Comparison of ENCODE assay signal across 22 mouse cellular contexts in the genomic region with DNA sequence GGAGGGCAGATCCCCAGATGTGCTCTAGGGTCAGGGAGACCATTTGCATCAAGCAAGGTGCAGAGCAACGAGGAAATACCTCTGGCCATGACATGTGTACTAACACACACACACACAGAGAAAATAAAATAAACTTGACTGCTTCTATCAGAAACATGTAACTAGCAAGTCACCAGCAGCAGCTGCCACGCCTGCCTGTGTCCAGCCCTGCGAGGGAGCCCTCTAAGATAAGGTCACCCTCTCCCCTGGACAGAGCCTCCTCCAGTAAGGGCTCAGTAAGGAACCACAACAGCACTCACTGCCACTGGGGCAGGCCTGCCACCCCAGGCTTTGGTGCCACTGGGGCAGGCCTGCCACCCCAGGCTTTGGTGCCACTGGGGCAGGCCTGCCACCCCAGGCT. TPM values are rescaled to one million over a fixed set of nuclear protein-coding genes. Genes with fewer than 3 reads are reported as not detected.
DNase-seq lines count a peak whose midpoint lies in the region; ATAC-seq and TF ChIP-seq lines count a peak whose summit lies in the region.
"Had no signal": no experiment of that assay in that cellular context is flagged by ENCODE, and none has a peak within 500 bp of the region (broad histone marks: within the 10 kb centered on the region; RNA-seq: fewer than 3 reads in every experiment).

No protein-coding gene starts in this region.

- H3K4me2 ChIP-seq in embryonic facial prominence, embryonic 13.5 days = no peak overlapping the region
- no peak overlapping the region for H3K4me2 ChIP-seq in intestine, embryonic 16.5 days (ENCODE audit: low read depth, low read length)
- H3K4me2 ChIP-seq: heart, embryonic 15.5 days; hindbrain, embryonic 13.5 days; lung, embryonic 14.5 days; neural tube, embryonic 12.5 days; stomach, embryonic 15.5 days had no signal

- no peak for TF ChIP-seq CTCF in layer of hippocampus, adult 2 months (conservative IDR thresholded peaks at IDR 0.05)
- no peak for TF ChIP-seq CTCF in olfactory bulb, adult 2 months (IDR thresholded peaks at IDR 0.05; ENCODE audit: insufficient read depth, low read depth, low read length)

- 85% methylated on average over 3 of the region's 3 CpGs for WGBS in embryonic facial prominence, embryonic 13.5 days
- WGBS in embryonic facial prominence, embryonic 10.5 days = 86% methylated on average over 3 of the region's 3 CpGs
- WGBS in olfactory bulb, adult 2 months = 56% methylated on average over 3 of the region's 3 CpGs
- WGBS in midbrain, embryonic 10.5 days = 91% methylated on average over 3 of the region's 3 CpGs
- 72% methylated on average over 3 of the region's 3 CpGs for WGBS in intestine, embryonic 16.5 days

- H3K4me1 ChIP-seq in embryonic facial prominence, embryonic 13.5 days = peaks cover 26% of the 10 kb centered on the region
- H3K4me1 ChIP-seq in embryonic facial prominence, embryonic 10.5 days = no peaks in the 10 kb centered on the region
- peaks cover 66% of the 10 kb centered on the region for H3K4me1 ChIP-seq in erythroblast, embryonic 14.5 days (ENCODE audit: control insufficient read depth)
- peaks cover 35% of the 10 kb centered on the region for H3K4me1 ChIP-seq in olfactory bulb, adult 2 months (ENCODE audit: control insufficient read depth, insufficient read depth, low read length)
- H3K4me1 ChIP-seq in midbrain, embryonic 10.5 days = no peaks in the 10 kb centered on the region
- H3K4me1 ChIP-seq in intestine, embryonic 16.5 days (ENCODE audit: control insufficient read depth, insufficient read depth, low read length) = peaks cover 7% of the 10 kb centered on the region; the same call in 1 of the 2 replicates
- H3K4me1 ChIP-seq: neural tube, embryonic 12.5 days had no signal

- peak overlapping the region; percentile 71 for H3K27ac ChIP-seq in embryonic facial prominence, embryonic 13.5 days
- H3K27ac ChIP-seq in embryonic facial prominence, embryonic 10.5 days (replicated peaks) = no peak overlapping the region
- H3K27ac ChIP-seq in layer of hippocampus, adult 2 months = peak overlapping the region; percentile 89
- peak overlapping the region; percentile 85 for H3K27ac ChIP-seq in olfactory bulb, adult 2 months (ENCODE audit: insufficient read depth, low read depth, low read length)
- no peak overlapping the region for H3K27ac ChIP-seq in midbrain, embryonic 10.5 days (replicated peaks)
- no peak overlapping the region for H3K27ac ChIP-seq in intestine, embryonic 16.5 days (ENCODE audit: low read length)
- H3K27ac ChIP-seq: heart, embryonic 15.5 days; hindbrain, embryonic 13.5 days; neural tube, embryonic 12.5 days had no signal

- no peak for DNase-seq in embryonic facial prominence, embryonic 10.5 days (ENCODE audit: low spot score)
- no peak for DNase-seq in layer of hippocampus, adult 2 months (ENCODE audit: low spot score in 2 of 2)
- DNase-seq in layer of hippocampus, postnatal 10 days (ENCODE audit: low spot score in 2 of 2) = no peak
- no peak for DNase-seq in midbrain, embryonic 10.5 days (ENCODE audit: low spot score)
- DNase-seq: cerebellum, adult 8-10 months; embryo, embryonic 11 days; gastrocnemius, postnatal 10 days; lung, embryonic 14.5 days; right cerebral cortex, postnatal 14 days had no signal

- no peak for TF ChIP-seq POLR2A in olfactory bulb, adult 2 months (IDR thresholded peaks at IDR 0.05; ENCODE audit: insufficient read depth, low read depth, low read length)

- peaks cover 57% of the 10 kb centered on the region for H3K36me3 ChIP-seq in embryonic facial prominence, embryonic 13.5 days
- H3K36me3 ChIP-seq in embryonic facial prominence, embryonic 10.5 days (replicated peaks) = peaks cover 81% of the 10 kb centered on the region
- H3K36me3 ChIP-seq in erythroblast, embryonic 14.5 days (ENCODE audit: control insufficient read depth) = peaks cover 97% of the 10 kb centered on the region
- H3K36me3 ChIP-seq in midbrain, embryonic 10.5 days = peaks cover 78% of the 10 kb centered on the region
- H3K36me3 ChIP-seq in intestine, embryonic 16.5 days (ENCODE audit: control insufficient read depth, insufficient read depth, low read length) = peaks cover 6% of the 10 kb centered on the region; the same call in 1 of the 2 replicates

- no peak overlapping the region for H3K4me3 ChIP-seq in embryonic facial prominence, embryonic 13.5 days
- H3K4me3 ChIP-seq in embryonic facial prominence, embryonic 10.5 days = no peak overlapping the region
- no peak overlapping the region for H3K4me3 ChIP-seq in layer of hippocampus, adult 2 months
- peak overlapping the region; percentile 23 for H3K4me3 ChIP-seq in erythroblast, embryonic 14.5 days (replicated peaks)
- no peak overlapping the region for H3K4me3 ChIP-seq in olfactory bulb, adult 2 months (ENCODE audit: insufficient read depth, low read depth, low read length)
- no peak overlapping the region for H3K4me3 ChIP-seq in midbrain, embryonic 10.5 days
- H3K4me3 ChIP-seq in intestine, embryonic 16.5 days (ENCODE audit: low read length) = no peak overlapping the region
- H3K4me3 ChIP-seq: heart, embryonic 15.5 days; hindbrain, embryonic 13.5 days; neural tube, embryonic 12.5 days; stomach, embryonic 15.5 days had no signal

- 0 out of 2 replicates have a peak overlapping the region, but pooled peaks have one; percentile 1 for H3K9ac ChIP-seq in embryonic facial prominence, embryonic 13.5 days
- no peak overlapping the region for H3K9ac ChIP-seq in intestine, embryonic 16.5 days (ENCODE audit: low read depth, low read length)
- H3K9ac ChIP-seq: heart, embryonic 15.5 days; lung, embryonic 14.5 days; neural tube, embryonic 12.5 days; stomach, embryonic 15.5 days had no signal

- no peak for ATAC-seq in embryonic facial prominence, embryonic 13.5 days (ENCODE audit: insufficient number of reproducible peaks, insufficient read depth, low FRiP score, low TSS enrichment, low read depth)
- no peak for ATAC-seq in intestine, embryonic 16.5 days

- no peaks in the 10 kb centered on the region for H3K27me3 ChIP-seq in embryonic facial prominence, embryonic 13.5 days
- H3K27me3 ChIP-seq in embryonic facial prominence, embryonic 10.5 days (replicated peaks; ENCODE audit: low read depth, poor library complexity, severe bottlenecking) = no peaks in the 10 kb centered on the region
- H3K27me3 ChIP-seq in erythroblast, embryonic 14.5 days (ENCODE audit: control insufficient read depth) = no peaks in the 10 kb centered on the region
- no peaks in the 10 kb centered on the region for H3K27me3 ChIP-seq in midbrain, embryonic 10.5 days (ENCODE audit: low read depth, poor library complexity, severe bottlenecking)
- no peaks in the 10 kb centered on the region for H3K27me3 ChIP-seq in intestine, embryonic 16.5 days (replicated peaks; ENCODE audit: control insufficient read depth, insufficient read depth, low read length)
- H3K27me3 ChIP-seq: heart, embryonic 15.5 days; hindbrain, embryonic 13.5 days; neural tube, embryonic 12.5 days; stomach, embryonic 15.5 days had no signal

- no peaks in the 10 kb centered on the region for H3K9me3 ChIP-seq in embryonic facial prominence, embryonic 13.5 days
- H3K9me3 ChIP-seq in embryonic facial prominence, embryonic 10.5 days = no peaks in the 10 kb centered on the region
- H3K9me3 ChIP-seq in erythroblast, embryonic 14.5 days (ENCODE audit: control insufficient read depth, low read length) = no peaks in the 10 kb centered on the region
- H3K9me3 ChIP-seq in midbrain, embryonic 10.5 days (replicated peaks) = no peaks in the 10 kb centered on the region
- H3K9me3 ChIP-seq in intestine, embryonic 16.5 days (ENCODE audit: control insufficient read depth, low read length) = no peaks in the 10 kb centered on the region
- H3K9me3 ChIP-seq: heart, embryonic 15.5 days; hindbrain, embryonic 13.5 days; neural tube, embryonic 12.5 days; stomach, embryonic 15.5 days had no signal

RNA-seq across cellular contexts. Expression of gene Ap2a1, which starts 11.1 kb away (rescaled TPM):
- 72.3 and 77.5 TPM in 2 replicates for polyA plus RNA-seq in embryonic facial prominence, embryonic 13.5 days (2015; fragmentation: Nextera tagmentation; extraction: Ambion mirVana)
- polyA plus RNA-seq in embryonic facial prominence, embryonic 10.5 days (2016; fragmentation: Nextera tagmentation; extraction: Ambion mirVana) = 75.1 and 77.1 TPM in 2 replicates
- 100 to 1,000 TPM; 298 to 305 TPM for total RNA-seq in layer of hippocampus, adult 2 months (2021)
- total RNA-seq in layer of hippocampus, postnatal 10 days (2021) = 100 to 1,000 TPM; 261 to 290 TPM
- polyA plus RNA-seq in erythroblast, embryonic 14.5 days (2012) = 48.1 and 53.1 TPM in 2 replicates
- not detected in 2 replicates for polyA plus RNA-seq in olfactory bulb, adult 2 months (2012; ENCODE audit: insufficient read depth, insufficient read length, low replicate concordance, missing spikeins)
- 74.2 and 77.0 TPM in 2 replicates for polyA plus RNA-seq in midbrain, embryonic 10.5 days (2016; fragmentation: Nextera tagmentation; extraction: Ambion mirVana)
- polyA plus RNA-seq in intestine, embryonic 16.5 days (2015; fragmentation: Nextera tagmentation; extraction: Ambion mirVana) = 56.8 and 61.2 TPM in 2 replicates

RNA-seq across cellular contexts. Expression of gene Fuz, which starts 22.3 kb away (rescaled TPM):
- 26.1 and 29.7 TPM in 2 replicates for polyA plus RNA-seq in embryonic facial prominence, embryonic 13.5 days (2015; fragmentation: Nextera tagmentation; extraction: Ambion mirVana)
- 17.6 and 20.1 TPM in 2 replicates for polyA plus RNA-seq in embryonic facial prominence, embryonic 10.5 days (2016; fragmentation: Nextera tagmentation; extraction: Ambion mirVana)
- 10 to 100 TPM; 21.6 to 24.8 TPM for total RNA-seq in layer of hippocampus, adult 2 months (2021)
- total RNA-seq in layer of hippocampus, postnatal 10 days (2021) = 10 to 100 TPM; 17.9 to 19.4 TPM
- polyA plus RNA-seq in erythroblast, embryonic 14.5 days (2012) = 2.6 TPM in 2 replicates
- polyA plus RNA-seq in olfactory bulb, adult 2 months (2012; ENCODE audit: insufficient read depth, insufficient read length, low replicate concordance, missing spikeins) = not detected in 2 replicates
- 26.9 and 30.6 TPM in 2 replicates for polyA plus RNA-seq in midbrain, embryonic 10.5 days (2016; fragmentation: Nextera tagmentation; extraction: Ambion mirVana)
- polyA plus RNA-seq in intestine, embryonic 16.5 days (2015; fragmentation: Nextera tagmentation; extraction: Ambion mirVana) = 18.2 and 19.4 TPM in 2 replicates

RNA-seq across cellular contexts. Expression of gene Tsks, which starts 24.8 kb away (rescaled TPM):
- polyA plus RNA-seq in embryonic facial prominence, embryonic 13.5 days (2015; fragmentation: Nextera tagmentation; extraction: Ambion mirVana) = 0.25 and 0.26 TPM in 2 replicates
- 0.14 and 0.30 TPM in 2 replicates for polyA plus RNA-seq in embryonic facial prominence, embryonic 10.5 days (2016; fragmentation: Nextera tagmentation; extraction: Ambion mirVana)
- total RNA-seq in layer of hippocampus, adult 2 months (2021) = 1 to 10 TPM; 1.3 to 2.0 TPM
- total RNA-seq in layer of hippocampus, postnatal 10 days (2021) = under 1 TPM; 0.25 to 0.64 TPM
- not detected in 2 replicates for polyA plus RNA-seq in erythroblast, embryonic 14.5 days (2012)
- polyA plus RNA-seq in olfactory bulb, adult 2 months (2012; ENCODE audit: insufficient read depth, insufficient read length, low replicate concordance, missing spikeins) = not detected in 2 replicates
- 0.11 and 0.14 TPM in 2 replicates for polyA plus RNA-seq in midbrain, embryonic 10.5 days (2016; fragmentation: Nextera tagmentation; extraction: Ambion mirVana)
- 0.28 TPM in 1 of 2 replicates, not detected in the other for polyA plus RNA-seq in intestine, embryonic 16.5 days (2015; fragmentation: Nextera tagmentation; extraction: Ambion mirVana)
- total RNA-seq: gastrocnemius, postnatal 10 days; MEL; monocyte, adult 5-6 weeks had no signal
- polyA plus RNA-seq: intestine, embryonic 14.5 days; kidney, embryonic 14.5 days; neural tube, embryonic 12.5 days; spleen, adult 2 months had no signal

RNA-seq across cellular contexts. Expression of gene Med25, which starts 25.7 kb away (rescaled TPM):
- polyA plus RNA-seq in embryonic facial prominence, embryonic 13.5 days (2015; fragmentation: Nextera tagmentation; extraction: Ambion mirVana) = 107 and 111 TPM in 2 replicates
- 135 and 146 TPM in 2 replicates for polyA plus RNA-seq in embryonic facial prominence, embryonic 10.5 days (2016; fragmentation: Nextera tagmentation; extraction: Ambion mirVana)
- total RNA-seq in layer of hippocampus, adult 2 months (2021) = 100 to 1,000 TPM; 103 to 107 TPM
- 100 to 1,000 TPM; 107 to 114 TPM for total RNA-seq in layer of hippocampus, postnatal 10 days (2021)
- polyA plus RNA-seq in erythroblast, embryonic 14.5 days (2012) = 46.3 and 51.9 TPM in 2 replicates
- not detected in 2 replicates for polyA plus RNA-seq in olfactory bulb, adult 2 months (2012; ENCODE audit: insufficient read depth, insufficient read length, low replicate concordance, missing spikeins)
- 213 and 220 TPM in 2 replicates for polyA plus RNA-seq in midbrain, embryonic 10.5 days (2016; fragmentation: Nextera tagmentation; extraction: Ambion mirVana)
- 86.6 and 98.5 TPM in 2 replicates for polyA plus RNA-seq in intestine, embryonic 16.5 days (2015; fragmentation: Nextera tagmentation; extraction: Ambion mirVana)

RNA-seq across cellular contexts. Expression of gene Ptov1, which starts 48.6 kb away (rescaled TPM):
- 469 and 526 TPM in 2 replicates for polyA plus RNA-seq in embryonic facial prominence, embryonic 13.5 days (2015; fragmentation: Nextera tagmentation; extraction: Ambion mirVana)
- 514 and 525 TPM in 2 replicates for polyA plus RNA-seq in embryonic facial prominence, embryonic 10.5 days (2016; fragmentation: Nextera tagmentation; extraction: Ambion mirVana)
- 100 to 1,000 TPM; 321 to 335 TPM for total RNA-seq in layer of hippocampus, adult 2 months (2021)
- total RNA-seq in layer of hippocampus, postnatal 10 days (2021) = 100 to 1,000 TPM; 278 to 304 TPM
- polyA plus RNA-seq in erythroblast, embryonic 14.5 days (2012) = 7.3 and 8.9 TPM in 2 replicates
- not detected in 2 replicates for polyA plus RNA-seq in olfactory bulb, adult 2 months (2012; ENCODE audit: insufficient read depth, insufficient read length, low replicate concordance, missing spikeins)
- polyA plus RNA-seq in midbrain, embryonic 10.5 days (2016; fragmentation: Nextera tagmentation; extraction: Ambion mirVana) = 478 and 516 TPM in 2 replicates
- 71.8 and 159 TPM in 2 replicates for polyA plus RNA-seq in intestine, embryonic 16.5 days (2015; fragmentation: Nextera tagmentation; extraction: Ambion mirVana)

Comparison
In these comparisons a context has a peak if more than half of its experiments do, and no peak if none do; other contexts are left out.
1. H3K27ac ChIP-seq: peak in embryonic facial prominence, embryonic 13.5 days (single experiment), layer of hippocampus, adult 2 months (single experiment) and olfactory bulb, adult 2 months (single experiment); none in embryonic facial prominence, embryonic 10.5 days (single experiment), midbrain, embryonic 10.5 days (single experiment) and intestine, embryonic 16.5 days (single experiment).